Mouse (Mus musculus) ES-CJ7 (cell line): Measurements from ENCODE around the gene Tor3a.

ENCODE experiments used
- DNase-seq: peaks from one replicate; pipeline ENCODE4 v3.0.0; 2011; ENCODE audit warnings: low read depth, low spot score

Tor3a gene

DNA sequence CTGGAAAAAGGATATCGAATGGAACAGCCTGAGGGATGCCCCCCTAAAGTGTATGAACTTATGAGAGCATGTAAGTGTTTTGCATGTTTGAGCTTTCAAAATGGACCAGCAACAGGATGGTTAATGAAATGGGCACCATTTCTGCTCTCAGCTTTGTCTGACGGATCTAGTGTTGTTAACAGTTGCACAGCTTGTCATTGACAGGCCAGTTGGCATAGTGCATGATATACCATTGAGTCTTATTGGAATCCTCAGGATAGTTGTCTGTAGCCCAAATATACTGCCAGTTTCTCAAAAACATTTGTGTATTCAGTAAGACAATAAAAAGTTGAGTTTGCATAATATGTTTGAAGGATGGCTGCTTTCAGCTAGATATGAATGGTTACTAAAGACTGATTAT lies 39.0 kb downstream of the Tor3a start:
- DNase-seq = no peak

DNA sequence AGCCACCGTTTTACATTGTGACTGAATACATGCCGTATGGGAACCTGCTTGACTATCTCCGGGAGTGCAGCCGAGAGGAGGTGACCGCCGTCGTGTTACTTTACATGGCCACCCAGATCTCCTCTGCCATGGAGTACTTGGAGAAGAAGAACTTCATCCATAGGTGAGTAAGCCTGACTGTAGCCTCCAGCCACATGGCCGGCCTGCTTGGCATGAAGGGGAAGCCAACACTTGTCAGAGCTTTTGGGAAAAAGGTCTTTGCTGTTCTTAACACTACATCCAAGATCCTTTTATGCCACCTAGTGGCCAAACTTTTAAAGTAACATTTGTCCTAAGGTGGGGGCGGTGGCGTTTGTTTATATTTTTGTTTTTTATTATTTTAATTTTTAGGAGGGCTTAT lies 41.1 kb downstream of the Tor3a start:
- peak; percentile 78 for DNase-seq

DNA sequence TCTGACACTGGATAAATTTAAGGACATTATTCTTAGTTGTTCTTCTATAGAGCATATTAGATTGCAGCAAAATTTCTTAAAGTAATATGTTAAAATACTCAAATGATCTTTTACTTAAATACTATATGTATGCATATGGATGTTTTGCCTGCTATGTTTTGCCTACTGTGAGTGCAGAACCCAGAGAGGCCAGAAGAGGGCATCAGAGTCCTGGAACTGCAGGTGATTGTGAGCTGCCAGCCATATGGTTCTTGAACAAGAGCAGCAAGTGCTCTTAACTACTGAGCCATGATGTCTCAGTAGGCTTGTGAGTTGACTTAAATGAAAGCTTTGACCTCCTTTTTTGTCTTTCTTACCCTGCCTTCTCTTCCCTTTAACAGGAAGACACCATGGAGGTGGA lies 43.2 kb downstream of the Tor3a start:
- peak; percentile 76 for DNase-seq

DNA sequence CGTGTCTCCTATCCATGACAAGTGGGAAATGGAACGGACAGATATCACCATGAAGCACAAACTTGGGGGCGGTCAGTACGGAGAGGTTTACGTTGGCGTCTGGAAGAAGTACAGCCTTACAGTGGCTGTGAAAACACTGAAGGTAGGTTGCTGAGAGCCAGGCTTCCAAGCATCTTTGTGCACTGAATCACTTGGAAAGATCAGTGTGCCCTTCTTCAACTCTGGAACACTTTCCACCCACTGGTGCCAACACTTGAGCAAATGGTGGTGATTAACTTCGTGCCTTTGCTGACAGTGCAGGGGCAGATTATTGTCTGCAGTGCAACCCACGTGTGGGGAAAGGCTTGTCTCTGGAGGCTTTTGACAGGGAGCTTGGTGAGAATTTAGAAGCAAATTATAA lies 44.2 kb downstream of the Tor3a start:
- no peak for DNase-seq

DNA sequence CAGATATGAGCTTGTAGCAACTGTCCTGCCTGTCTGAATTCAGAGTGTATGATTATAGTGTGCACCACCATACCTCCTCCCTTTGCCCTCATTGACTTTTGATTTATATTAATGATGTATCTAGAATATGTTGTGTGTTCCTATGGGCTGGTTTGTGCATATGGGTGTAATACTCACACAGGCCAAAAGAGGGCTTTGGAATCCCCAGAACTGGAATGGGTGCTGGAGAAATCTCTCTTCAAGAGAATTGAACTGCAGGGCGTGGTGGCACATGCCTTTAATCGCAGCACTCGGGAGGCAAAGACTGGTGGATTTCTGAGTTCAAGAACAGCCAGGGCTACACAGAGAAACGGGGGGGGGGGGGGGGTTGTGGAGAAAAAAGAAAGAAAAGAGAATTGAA lies 47.4 kb downstream of the Tor3a start:
- DNase-seq = peak; percentile 89

DNA sequence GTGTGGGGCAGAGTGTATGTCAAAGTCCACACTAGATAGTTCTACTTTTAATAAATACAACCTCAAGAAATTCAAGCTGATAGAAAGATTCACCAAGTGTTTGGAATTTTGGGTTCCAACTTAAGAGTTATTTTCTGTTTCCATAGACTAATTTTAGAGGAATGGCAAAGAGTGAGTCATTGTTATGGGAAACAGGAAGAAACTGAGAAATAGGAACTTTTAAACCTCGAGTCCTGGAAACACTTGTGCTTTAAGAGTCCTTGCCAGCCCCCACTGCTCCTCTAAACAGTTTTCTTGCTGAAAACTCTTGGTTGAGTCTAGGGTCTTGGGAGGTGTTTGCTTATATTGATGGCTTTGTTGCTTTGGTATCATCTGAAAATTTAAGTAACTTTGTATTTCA lies 49.9 kb downstream of the Tor3a start:
- no peak for DNase-seq

DNA sequence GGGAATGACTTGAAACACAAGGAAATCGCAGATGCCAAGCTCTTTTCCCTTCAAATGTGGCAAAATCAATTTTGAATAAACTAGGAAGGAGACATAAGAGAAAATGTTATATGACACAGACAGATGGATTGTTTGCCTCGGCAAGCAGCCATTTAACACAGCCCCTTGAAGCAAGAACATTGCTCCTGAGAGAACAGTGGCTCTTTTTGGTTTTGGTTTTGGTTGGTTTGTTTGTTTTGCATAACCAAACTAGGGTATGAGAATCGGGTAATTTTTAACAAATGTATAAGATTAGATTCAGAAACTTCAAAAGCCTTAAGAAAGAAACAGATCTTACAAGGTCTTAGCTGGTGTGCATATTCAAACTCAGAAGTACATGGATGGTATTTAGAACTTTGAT lies 53.2 kb downstream of the Tor3a start:
- no peak for DNase-seq

DNA sequence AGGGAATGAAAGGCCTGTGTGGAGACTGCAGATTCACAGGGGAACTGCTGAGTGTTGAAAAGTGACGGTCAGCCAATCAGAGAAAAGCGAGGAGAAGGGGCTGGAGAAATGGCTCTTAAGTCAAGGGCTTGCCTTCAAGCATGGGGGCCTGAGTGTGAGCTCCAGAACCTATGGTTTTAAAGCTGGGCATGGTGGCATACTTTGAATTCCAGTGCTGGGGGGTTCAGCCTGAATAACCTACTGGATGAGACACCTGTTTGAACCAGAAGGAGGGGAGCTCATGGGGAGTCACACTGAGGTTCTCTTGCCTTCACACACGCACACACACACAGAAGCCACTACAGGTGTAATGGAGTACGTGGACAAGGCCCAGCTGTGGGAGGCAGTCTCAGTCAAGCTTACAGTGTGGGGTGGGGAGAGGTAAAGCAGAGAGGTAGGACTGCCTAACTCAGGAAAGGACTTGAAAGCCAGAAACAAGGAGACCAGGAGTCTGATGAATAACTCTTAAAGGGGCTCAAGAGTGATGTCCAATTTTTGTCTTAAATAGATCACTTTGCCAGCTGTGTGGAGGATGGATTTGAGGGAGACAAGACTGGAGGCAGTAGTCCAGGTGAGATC lies 53.8 kb downstream of the Tor3a start:
- DNase-seq = no peak

DNA sequence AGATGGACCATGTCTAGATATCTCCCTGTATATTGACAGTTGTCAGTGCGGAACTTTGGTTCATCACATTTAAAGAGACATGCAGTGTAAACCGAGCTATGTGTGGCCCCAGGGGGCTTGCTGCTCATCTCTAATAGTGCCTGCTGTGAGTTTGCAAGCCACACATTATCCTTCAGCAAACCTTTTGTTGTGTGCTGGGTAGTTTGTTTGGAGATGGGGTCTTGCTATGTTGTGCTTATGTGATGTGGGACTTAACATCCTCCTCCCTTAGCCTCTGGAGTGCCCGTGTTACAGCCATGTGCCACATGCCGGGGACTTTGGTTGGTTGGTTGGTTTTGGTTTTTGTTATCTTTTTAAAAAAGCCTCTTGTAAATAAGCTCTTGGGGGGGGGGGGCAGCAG lies 56.3 kb downstream of the Tor3a start:
- no peak for DNase-seq

DNA sequence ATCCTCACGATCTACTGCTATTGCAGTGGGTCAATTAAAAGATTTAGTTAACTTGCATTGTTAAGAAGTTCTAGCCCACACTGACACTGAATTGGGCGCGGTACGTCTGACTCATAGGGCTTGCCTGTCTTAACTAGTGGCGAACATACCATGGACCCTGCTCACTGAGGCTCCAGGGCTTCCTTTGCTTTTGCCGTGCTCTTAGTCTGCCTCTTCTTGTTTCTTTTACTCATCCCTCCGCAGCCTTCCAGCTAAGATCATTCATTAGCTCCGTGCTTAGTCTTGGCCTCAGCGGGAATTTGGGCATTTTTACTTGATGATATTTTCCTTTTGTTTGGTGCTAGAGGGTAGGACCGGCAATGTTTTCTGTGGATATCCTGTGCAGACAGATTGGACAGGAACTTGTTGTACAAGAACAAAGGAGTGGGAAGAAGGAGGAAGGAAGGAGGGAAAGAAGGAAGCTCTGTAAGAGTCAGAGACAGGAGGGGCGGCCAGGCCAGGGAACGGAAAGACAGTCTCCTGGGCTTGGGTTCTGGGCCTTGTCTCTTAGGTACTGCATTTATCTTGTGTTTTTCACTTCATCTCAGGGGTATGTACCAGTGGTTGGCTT lies 57.1 kb downstream of the Tor3a start:
- no peak for DNase-seq

DNA sequence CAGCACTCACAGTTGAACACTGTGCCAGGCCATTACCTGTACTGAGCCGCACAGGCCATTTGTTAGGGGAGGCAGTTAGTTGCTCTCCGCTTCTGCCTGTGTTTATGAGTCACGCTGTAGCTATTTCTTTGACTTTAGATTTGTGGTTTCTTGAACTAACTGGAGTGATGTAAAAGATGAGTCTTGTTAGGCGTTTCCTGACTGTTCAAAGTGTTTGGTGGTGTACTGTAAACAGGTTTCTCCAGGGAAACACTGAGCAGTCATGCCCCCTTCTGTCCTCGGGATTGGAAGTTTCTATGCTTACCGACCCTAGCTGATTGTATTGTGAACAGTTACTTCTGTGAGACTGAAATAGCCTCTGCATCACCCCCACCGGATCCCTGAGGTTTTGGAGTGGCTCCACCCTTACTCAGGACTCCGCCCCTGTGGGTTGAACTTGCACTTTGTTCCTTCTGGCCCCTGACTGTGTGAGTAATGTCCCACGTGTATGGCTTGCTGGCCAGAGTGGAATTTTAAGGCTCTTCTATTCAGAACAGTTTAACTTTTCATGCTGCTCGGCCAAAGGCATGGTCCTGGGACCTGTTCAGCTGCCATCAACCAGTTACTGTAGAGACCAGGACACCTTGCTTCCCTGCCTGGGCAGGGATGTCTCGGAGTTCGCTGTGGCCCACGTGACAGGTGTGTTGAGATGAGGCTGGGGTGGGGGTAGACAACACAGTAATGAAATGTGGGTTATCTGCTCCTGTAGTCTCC lies 58.6 kb downstream of the Tor3a start:
- DNase-seq = peak; percentile 84

DNA sequence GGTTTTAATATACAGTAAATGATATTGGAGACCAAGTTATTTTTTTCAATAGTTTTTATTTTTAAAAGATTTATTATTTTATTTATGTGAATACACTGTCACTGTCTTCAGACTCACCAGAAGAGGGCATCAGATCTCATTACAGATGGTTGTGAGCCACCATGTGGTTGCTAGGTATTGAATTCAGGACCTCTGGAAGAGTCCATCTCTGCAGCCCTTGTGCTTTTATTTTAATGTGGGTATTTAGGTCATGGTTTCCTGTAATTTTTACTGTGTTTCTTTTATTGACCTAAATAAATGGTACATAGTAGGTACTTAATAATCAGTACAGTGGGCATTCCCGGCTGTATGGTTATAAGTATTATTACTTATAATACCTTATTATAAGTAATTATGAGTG lies 59.4 kb downstream of the Tor3a start:
- DNase-seq = no peak

DNA sequence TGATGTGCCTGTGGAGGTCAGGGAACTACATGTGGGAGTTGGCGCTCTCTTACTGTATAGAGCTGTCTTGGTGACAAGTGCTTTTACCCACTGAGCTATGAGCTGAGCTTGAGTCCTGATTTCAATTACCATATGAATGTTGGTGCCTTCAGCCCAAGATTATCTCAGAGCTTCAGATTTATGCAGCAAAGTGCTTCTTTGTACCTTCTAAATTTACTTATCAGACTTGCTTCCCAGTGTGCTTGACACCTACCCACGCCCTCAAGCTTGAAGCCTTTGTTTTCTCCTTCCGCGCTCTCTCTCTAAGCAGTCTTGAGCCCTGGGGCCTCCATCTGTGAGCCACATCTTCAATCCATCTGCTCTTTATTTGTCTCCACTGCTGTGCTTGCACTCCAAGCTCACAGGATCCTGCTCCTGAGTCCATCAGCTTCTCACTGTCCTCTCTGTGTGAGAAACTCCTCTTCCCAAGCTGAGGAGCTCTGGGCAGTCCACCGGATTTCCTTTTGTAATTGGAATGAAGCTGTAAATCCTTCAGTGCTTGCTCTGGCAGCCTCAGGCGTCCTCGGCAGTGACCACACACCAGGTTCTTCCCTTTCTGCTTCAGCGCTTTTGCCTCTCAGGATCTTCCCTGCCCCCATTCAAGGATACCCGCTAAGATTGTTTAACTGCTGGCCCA lies 60.2 kb downstream of the Tor3a start:
- DNase-seq = peak; percentile 41

DNA sequence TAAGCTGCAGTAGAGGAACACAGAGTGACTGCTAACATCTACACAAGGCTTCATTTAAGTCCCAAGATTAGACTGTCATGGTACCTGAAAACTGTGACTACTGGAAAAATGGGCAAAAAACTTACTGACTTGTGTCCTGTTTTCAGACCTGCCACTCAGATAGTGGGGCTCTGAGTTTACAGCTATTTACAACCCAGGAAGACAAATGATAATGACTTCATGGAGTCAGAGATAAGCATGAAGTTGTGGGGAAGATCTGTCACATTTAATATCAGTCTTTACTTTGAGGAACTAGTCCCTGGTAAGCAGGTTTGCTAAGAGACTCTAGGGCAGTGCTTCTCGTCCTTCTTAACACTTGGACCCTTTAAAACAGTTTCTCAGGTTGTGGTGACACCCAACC lies 63.9 kb downstream of the Tor3a start:
- DNase-seq = no peak

DNA sequence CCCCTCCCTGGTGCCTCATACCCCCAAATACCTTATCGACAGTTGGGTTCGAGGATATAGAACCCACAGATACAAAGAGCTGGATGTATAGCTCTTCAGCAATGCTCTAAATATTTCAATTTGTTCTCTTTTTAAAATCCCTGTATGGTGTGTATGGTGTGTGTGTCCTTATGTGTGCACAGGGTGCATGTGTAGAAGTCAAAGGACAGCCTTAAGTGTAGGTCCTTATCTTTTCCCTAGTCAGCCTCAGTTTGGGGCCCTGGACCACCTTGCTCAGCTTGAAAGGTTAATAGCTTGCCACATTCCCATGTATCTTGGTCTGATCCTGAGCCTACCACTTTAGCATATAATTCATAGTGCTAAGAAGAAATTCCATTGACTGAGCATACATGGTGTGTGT lies 65.7 kb downstream of the Tor3a start:
- DNase-seq = no peak

DNA sequence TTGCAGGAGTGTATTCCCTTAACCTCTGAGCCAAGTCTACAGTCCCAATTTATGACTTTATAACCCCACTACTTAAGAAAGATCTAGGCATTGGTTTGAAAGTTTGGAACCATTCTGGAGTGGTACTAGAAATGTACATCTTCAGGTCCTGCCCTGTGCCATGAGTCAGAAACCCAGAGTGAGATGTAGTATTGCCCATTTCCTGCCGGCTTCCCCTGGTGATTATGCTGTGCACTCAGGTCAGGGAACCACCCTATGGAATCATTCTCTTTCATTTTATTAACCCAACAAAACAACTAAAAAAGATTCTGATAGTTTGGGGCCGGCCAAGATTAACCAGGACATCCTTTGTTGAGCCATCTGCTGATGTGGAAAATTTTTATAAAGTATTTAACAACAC lies 68.2 kb downstream of the Tor3a start:
- DNase-seq = no peak

DNA sequence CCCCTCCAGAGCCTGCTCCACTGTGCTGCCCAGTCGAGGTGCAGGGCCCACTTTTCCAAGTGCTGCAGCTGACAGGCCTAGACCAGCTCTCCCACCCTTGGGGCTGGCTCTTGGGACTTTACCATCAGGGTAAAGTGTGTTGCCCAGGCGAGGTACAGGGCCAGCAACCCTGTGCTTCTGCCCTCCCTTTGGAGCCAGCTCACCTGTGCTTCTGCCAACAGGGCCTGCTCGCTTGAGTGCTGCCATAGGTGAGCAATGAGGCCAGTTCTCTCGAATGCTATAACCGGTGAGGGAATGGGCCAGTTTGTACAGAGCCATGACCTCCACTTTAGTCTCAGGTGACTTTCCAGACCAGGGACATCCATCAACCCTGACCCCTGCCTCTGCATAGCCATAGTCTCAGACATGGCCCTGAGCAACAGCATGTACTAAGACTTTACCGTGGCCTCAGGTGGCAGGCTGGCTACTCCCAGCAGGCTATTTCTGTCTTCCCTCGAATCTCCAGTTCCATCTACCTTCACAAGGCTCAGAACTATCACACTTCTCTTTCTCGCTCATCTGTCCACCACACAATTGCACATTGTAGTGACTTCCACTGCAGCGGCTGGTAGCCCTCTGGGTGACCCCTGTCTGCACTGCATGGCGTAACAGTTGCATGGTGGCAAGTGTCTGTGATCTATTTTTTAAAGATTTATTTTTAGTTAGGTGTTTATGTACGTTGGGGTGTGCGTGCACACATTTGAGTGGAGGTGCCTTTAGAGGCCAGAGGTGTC lies 68.9 kb downstream of the Tor3a start:
- no peak for DNase-seq
